Mouse (Mus musculus): ENCODE data around the gene Muc13.
A peak's percentile ranks its signal among the peaks of the same experiment; 100 is the strongest.

The Muc13 gene

DNA sequence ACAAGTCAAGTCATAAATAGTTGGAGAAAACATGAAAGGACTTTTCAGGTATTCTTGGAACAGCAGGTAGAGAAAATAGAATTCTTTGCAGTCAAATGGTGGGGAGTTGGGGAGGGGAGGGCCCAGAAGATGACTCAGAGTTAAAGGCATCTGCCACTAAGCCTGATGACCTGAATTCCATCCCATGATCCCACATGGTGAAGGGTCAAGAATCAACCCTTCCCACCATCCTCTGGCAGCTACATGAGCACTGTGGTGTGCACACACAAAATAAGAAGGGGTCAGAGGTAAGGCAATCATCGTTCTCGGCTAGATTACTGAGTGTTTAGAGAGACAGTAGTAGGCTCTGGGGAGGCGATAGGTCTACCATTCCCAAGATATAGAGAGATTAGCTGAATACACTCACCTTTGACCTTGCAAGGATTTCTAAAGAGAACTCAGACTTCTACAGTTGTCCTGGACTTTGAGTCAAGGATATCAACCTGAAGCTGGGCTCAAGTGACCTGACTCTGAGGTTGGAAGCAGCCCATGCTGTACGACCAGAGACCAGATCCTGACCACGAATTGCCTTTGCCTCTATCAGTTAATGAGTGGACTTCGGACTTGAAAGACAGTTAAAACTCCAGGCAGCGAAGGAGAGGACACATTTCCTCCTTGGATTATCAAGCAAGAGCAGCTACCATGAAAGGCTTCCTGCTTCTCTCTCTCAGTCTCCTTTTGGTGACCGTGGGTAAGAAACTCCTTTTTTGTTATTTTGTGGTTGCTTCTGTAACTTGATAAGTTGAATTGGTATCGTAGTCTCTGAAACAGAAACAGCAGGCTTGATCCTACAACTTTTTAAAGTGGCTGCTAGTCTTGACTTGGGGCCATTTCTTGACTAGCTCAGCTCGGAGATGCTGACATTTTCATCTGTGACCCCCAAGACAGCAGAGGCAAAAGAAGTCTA lies at the start of gene Muc13:
Muc13 (plus strand) TSS at position 192 of the 946 bp plus-strand sequence.
- DNase-seq (ENCODE audit: low spot score in 2 of 2): no peak

DNA sequence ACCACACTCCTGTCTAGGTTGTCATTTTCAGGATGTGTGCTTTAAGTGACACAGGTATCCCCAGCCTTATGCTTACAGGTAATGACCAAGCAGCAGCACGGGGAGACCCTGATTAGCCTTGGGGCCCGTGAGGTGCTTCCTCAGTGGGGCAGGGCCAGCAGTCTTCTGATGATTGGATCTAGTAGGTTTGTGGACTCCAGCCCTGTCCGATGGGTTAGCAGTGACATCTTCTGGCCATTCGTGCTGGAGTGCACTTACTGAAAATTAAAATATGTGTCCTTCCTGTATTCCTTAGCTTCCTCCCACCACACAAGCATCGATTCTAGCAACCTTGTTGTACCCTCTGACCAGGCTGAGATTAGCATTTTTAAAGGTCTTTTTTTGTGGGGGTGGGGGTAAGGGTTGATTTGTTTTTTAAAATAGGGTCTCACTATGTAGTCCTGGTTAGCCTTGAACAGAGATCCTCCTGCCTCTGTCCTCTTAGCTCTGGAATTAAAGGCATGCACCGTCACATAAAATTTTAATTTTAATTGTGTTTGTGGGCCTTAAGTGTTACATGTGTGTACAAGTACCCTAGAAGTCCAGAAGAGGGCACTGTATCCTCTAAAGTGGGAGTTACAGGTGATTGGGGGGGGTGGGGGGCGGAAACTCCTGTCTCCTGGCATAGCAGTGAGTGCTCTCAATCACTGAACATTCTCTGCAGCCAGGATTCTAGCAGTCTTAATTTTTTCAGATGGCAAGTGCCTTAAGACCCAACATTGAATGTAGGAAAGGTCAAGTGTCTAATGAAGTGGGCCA lies 49.0 kb upstream of the Muc13 start:
- DNase-seq (ENCODE audit: low spot score in 2 of 2): peak in 1 of 2 experiments; percentile 44

GRCm38 (mm10) chr16:33745457-33745856 lies 48.4 kb upstream of the Muc13 start:
- no peak for DNase-seq (ENCODE audit: low spot score in 2 of 2)

DNA sequence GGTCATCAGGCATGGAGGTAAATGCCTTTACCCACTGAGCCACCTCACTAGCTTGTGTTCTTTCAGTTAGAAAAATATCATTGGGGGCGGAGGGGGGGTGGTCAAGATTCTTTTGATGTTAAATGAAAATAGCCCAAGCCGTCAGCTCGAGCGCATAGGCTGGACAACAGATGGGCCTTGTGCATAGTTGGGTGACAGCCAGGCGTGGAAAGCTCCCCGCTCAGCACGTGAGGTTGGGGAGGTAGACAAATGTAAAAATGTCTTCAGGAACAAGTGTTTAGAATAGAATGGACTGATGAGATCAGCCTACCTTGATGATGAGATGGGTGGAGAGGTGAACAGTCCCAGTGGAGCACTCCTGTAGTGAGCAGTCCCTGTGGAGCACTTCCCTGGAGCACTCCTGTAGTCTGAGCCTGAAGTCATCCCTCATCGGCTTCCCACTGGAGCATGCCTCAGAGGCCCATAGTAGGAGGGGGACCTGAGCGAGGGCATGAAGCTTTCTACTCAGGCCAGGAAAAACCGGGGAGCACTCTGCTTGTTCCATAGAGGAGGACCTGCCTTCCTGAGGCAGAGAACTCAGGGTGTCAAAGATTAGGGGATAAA lies 47.7 kb upstream of the Muc13 start:
- no peak for DNase-seq (ENCODE audit: low spot score in 2 of 2)

GRCm38 (mm10) chr16:33747346-33747954 lies 46.4 kb upstream of the Muc13 start:
- DNase-seq (ENCODE audit: low spot score in 2 of 2): no peak

GRCm38 (mm10) chr16:33747994-33748393 lies 45.8 kb upstream of the Muc13 start:
- DNase-seq (ENCODE audit: low spot score in 2 of 2): no peak

DNA sequence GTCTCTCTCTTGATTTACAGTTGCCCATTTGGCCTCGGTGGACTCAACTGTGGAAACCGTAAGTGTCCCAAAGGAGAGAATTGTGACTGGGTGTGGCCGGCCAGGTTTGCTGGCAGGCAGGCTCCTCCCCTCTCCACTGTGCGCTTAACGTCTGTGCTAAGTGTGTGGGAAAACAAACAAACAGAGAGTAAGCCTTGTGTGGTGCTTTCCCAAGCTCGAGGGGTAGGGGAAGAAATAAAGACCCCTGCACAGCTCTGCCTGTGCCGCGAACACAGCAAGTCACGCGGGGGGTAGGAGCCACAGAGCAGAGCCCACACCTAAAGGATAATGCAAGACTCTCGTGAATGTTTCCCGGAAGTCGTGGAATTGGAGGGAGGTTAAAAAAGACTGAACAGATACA lies 42.7 kb upstream of the Muc13 start:
- no peak for DNase-seq (ENCODE audit: low spot score in 2 of 2)

- DNase-seq (ENCODE audit: low spot score in 2 of 2): no peak
Observed at GRCm38 (mm10) chr16:33751590-33751989, 42.2 kb upstream of the Muc13 start.

- DNase-seq (ENCODE audit: low spot score in 2 of 2): no peak
Observed at GRCm38 (mm10) chr16:33752904-33753578, 40.8 kb upstream of the Muc13 start.

DNA sequence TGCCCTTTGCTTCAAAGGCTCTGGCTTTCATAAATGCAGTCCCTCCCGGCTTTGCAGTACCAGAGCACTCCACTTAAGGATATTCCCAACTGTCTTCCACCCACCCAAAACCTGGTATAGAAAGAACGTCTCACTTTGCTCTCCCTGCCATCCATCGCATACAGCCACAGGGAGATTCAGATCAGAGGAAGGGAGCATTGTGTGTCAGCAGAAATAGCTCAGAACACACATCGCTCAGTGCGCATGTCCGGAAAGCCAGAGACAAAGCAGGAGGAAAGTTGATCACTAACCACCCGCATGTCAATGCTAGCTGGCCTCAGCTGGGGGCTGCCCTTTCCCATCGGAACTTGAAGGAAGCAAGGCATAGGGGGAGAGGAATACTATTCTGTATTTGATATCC lies 38.5 kb upstream of the Muc13 start:
- no peak for DNase-seq (ENCODE audit: low spot score in 2 of 2)

DNA sequence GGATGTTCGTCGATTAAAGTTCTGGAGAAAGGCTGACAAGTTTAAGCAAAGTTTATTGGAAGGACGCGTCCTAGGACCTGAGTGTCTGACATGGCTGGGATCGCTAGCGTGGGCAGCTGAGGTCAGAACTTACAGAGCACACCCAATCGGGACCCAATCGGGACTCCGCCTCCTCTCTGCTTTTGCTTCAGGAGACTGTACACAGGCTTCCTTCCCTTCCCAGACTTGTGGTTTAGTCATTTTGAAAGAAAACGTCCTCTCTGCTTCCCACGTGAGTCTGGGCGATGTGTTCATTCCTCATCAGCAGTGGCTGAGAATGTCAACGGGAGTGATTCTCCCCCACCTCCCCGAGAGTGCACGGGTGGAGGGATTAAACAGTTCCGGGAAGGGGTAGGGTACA lies 37.9 kb upstream of the Muc13 start:
- DNase-seq (ENCODE audit: low spot score in 2 of 2): no peak

GRCm38 (mm10) chr16:33756396-33756795 lies 37.4 kb upstream of the Muc13 start:
- no peak for DNase-seq (ENCODE audit: low spot score in 2 of 2)

- DNase-seq (ENCODE audit: low spot score in 2 of 2): no peak
Observed at GRCm38 (mm10) chr16:33759207-33759606, 34.6 kb upstream of the Muc13 start.

DNA sequence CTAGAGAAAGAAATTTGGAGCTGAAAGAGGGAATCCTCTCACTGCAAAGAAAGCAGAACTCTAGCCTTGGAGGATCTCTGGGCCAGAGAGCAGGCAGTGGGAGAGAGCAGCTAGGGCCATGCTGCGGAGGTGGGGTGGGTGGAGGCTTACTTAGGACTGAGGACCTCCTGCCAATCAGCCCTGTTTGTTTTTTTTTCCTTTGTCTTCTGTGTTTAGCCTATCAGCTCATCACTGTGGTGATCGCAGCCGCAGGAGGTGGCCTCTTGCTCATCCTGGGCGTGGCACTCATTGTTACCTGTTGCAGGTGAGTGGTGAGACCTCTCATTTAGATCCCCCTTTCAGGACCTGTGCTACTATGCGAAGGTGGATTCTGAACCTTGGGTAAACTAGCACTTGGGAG lies 33.3 kb upstream of the Muc13 start:
- no peak for DNase-seq (ENCODE audit: low spot score in 2 of 2)

- DNase-seq (ENCODE audit: low spot score in 2 of 2): no peak
Observed at GRCm38 (mm10) chr16:33760996-33761395, 32.8 kb upstream of the Muc13 start.

DNA sequence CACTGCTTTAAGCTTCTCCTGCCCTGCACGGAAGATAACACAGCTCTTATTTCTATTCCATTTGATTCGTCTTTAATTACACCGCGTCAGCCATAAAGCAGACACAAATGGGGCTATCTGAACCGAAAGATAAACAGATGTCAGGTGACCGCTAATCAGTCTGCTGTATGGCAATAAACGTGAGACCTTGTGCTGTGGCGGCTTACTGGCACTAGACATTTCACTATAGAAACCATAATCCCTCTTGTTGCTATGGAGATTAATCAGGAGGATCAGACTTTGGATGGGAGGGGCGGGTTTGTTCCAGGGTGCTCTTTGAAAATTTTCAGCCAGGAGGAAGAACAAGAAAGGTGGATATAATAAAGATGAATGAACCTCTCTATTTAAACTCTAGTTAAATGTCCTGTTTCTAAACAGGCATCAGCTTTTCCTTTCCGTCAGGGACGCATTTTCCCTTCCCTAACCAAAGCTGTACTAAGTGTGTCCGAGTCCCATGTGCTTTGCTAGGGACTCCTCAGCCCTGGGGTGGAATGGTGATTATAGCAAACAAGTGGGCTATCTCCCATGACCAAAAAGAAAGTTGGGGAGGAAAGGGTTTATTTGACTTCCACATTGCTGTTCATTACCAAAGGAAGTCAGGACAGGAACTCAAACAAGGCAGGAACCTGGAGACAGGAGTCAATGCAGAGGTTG lies 29.2 kb upstream of the Muc13 start:
- DNase-seq (ENCODE audit: low spot score in 2 of 2): no peak

DNA sequence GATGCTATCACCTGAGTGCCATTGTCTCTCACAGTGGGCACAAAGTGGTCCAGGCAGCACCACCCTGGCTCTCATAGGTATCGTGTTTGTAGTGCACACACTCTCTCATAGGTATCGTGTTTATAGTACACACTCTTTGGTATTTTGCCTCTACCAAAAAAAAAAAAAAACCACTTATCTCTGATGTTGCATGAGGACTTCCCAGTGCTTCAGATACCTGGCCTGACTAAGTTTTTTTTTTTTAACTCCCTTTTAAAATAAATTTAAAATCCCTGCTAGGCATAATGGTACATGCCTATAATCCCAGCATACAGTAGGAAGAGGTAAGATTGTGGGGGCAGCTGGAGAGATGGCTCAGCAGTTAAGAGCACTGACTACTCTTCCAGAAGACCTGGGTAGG lies 28.4 kb upstream of the Muc13 start:
- DNase-seq (ENCODE audit: low spot score in 2 of 2): no peak

DNA sequence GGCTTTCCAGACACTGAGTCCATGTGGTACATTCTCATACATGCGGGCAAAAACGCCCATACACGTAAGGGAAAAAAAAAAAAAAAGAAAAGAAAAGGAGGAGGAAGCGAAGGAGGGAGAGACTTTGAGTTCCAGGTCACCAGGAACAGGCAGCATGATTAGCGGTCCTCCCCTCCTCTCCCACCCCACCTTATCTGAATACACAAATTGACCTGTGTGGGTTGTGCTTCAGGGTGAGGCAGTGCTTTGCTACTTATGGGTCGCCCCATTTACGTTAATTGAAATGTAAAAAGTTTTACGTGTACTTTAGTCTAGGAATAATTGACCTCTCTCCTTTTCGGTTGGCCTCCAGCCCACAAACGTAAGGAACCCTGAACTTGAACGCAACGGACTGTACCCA lies 27.5 kb upstream of the Muc13 start:
- DNase-seq (ENCODE audit: low spot score in 2 of 2): no peak

- DNase-seq (ENCODE audit: low spot score in 2 of 2): no peak
Observed at GRCm38 (mm10) chr16:33766757-33767156, 27.1 kb upstream of the Muc13 start.

- no peak for DNase-seq (ENCODE audit: low spot score in 2 of 2)
Observed at GRCm38 (mm10) chr16:33768491-33769278, 25.2 kb upstream of the Muc13 start.
